Mouse (Mus musculus) retina, embryonic 14.5 days (tissue): Measurements from ENCODE around the gene Trp63.

ENCODE experiments used
- DNase-seq: peaks from one replicate; pipeline ENCODE4 v3.0.0-alpha.2; 2015; ENCODE audit warnings: low spot score

Gene Trp63

DNA sequence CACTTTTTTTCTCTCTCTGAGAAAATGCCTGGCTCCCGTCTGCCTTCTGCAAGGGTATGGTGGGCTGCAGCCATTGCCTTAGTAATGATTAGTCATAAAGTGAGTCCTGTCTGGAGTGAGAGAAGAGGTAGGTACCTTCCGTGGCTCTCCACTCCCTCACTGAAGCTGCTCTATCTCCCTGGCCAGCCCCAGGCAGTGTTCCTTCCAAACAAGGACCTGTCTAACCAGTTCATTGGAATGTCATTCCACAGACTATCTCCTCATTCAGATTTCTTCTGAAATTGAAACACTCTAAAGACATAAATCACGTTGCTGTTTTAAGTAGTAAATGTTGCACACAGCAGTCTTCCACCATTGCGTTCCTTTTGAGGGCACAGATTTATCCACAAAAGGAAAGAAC is 96.4 kb downstream of the Trp63 start:
- DNase-seq: no peak

GRCm38 (mm10) chr16:25784246-25784645 is 100.7 kb downstream of the Trp63 start:
- DNase-seq: no peak

GRCm38 (mm10) chr16:25786457-25786856 is 102.9 kb downstream of the Trp63 start:
- DNase-seq: no peak

DNA sequence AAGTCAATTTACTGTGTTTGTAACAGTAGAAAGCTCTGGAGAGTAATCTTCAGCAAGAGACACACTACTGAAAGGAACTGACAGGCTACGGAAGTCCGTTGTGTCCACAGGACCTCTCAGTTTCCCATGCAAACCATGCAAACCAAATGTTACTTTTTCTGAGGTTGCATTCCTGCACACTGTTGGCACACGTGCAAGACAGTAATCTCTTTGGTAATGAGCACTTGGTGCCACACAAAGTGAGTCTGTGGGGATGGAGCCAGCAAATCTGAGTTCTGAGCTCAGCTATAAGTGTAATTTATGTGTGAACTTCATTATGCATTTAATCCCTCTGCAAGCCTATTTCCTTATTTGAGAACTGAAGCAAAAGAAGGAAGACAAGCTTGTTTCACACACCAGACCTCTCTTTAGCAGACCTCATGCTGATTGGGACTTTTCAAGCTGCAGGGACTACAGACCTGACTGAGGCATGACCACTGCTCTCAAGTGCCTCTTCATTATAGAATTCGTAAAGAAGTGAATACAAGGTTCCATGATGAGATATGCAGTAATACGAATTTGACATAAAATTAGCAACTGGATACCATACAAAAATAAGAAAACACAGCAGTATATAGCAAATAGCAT is 109.2 kb downstream of the Trp63 start:
- DNase-seq: no peak

DNA sequence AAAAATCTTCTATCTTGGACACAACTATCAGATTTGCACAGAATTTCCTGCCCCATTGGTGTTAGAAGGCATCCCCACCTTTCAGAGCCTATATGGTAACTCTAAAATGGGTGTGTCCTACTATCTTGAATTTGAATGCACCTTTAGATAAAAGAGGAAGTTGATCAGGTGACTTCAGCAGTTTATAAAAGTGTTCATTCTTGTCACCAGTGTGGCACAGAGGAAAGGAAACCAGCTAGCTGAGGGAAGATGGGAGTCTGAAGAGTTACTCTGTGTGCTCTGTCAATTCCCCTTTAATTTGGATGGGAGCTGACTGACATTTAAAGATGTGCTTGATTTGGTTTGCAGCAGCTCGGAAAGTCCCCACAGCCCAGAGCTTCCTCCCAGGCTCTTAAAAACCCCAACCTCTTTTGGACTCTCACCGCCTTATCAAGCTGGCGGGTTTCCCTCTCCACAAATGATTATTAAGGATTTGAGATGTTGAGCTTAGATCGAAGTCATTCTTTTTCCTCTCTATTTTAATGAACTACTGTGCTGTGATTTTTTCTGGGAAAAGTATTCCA is 114.2 kb downstream of the Trp63 start:
- DNase-seq: no peak

DNA sequence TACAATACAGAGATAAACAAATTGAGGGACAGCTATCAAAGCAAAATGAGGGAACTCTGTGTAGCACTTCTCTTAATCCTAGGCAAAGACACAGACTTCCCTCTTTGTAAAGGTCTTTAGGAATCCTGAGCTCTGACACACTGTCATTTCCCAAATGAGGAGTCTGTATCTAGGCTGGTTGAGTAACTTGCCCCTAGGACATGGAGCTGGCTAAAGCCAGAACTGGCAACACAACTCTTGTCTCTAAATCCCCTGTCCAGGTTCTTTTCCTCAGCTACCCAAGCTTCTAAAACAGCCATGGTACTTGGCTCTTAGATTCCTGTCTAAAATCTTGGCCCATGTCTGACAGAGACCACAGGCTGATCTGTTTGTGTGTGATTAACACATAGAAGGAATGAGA is 116.1 kb downstream of the Trp63 start:
- DNase-seq: no peak

DNA sequence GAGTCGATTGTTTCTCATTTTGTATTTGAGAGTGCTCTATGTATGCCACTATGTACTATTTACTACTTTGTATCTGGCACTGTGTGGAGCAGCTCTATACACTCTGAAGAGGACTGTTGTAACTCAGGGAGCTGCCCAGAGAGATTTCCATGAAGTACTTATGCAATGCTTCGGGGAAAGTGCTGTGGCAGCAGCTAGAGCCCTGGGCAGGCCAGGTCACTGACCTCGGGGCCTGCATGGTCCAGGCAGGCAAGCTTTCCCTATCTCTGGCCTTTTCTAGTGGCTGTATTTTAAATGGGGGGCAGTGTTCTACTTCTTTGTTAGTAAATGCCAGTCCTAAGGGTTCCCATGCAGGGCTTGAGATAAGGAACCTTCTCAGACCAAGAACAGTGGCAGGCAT is 121.4 kb downstream of the Trp63 start:
- DNase-seq: no peak

DNA sequence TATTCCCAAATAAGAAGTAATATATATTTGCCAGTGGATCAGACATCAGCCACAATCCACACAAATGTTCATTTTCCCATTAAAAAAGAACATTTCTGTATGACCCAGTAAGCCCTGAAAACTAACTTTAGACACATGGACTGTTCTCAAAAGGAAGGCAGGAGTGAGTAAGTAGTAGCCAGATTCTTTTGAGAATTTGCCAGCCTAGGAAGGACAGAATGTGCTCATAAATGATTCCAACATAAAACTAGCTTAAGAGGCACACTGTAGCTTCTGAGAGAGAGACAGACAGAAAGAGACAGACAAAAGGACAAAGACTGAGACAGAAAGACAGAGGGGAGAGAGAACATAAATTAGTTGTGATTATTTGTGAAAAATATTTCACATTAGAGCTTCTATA is 123.6 kb downstream of the Trp63 start:
- DNase-seq: no peak

DNA sequence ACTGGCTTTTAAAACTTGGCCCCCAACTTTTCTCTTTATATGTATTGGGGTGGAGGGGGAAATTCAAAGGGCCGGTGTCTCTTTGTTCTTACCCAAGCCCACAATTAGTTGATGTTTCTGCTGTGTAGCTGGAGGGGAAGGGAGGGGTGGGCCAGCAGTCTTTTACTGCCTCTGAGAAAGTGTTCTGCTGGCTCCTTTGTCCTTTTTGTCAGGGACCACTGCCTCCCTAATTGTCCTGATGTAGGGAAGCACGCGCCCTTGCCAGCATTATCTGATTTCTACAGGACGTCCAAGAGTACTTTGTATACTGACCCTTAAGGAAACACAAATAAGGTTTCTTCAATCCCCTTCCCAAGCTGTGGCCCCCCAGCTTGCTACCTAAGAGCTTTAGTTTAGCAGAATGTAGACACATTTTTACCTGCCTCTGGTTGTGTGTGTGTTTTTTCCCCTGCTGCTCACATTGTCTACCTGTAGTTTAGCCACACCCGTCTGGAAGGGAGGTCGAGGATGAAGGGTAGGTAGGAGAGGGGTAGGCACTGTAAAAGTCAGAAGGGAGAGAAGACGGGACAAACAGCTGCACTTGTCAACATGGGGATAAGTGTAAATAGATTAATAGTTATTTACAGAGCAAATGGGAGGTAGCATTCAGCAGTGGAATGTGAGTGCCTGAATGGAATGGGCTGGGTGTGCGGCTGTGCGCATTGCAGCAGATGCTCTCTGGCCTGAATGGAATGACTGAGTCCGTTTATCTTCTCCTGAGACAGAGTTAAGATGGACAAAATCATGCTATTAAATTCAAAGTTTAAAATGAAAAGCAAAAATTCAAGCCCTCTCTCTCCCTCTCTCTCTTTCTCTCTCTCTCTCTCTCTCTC is 134.4 kb downstream of the Trp63 start:
- DNase-seq: peak; percentile 25

GRCm38 (mm10) chr16:25826016-25826415 is 142.5 kb downstream of the Trp63 start:
- DNase-seq: no peak

- no peak for DNase-seq
These were observed 149.0 kb downstream of the Trp63 start for GRCm38 (mm10) chr16:25832576-25832975.

- DNase-seq: no peak
These were observed 151.7 kb downstream of the Trp63 start for GRCm38 (mm10) chr16:25835301-25835700.

- no peak for DNase-seq
These were observed 152.2 kb downstream of the Trp63 start for GRCm38 (mm10) chr16:25835723-25836122.

GRCm38 (mm10) chr16:25842996-25843395 is 159.4 kb downstream of the Trp63 start:
- DNase-seq: no peak

DNA sequence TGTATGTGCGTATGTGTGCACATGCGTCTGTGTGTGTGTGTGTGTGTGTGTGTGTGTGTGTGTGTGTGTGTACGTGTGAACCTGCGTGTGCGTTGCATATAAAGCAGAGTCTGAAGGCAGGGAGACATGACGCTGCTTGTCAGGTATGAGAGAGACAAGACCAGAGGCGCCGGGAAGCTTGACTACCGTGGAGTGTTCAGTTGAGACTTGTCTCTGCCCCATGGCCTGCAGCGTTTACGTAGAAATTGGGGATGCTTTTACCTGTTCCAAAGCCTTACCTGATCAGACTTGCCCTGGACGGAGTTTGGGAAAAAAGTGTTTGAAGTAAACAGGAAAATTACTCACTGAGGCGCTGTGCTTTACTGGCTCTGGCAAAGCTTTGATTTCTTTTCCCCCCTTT is 160.1 kb downstream of the Trp63 start:
- no peak for DNase-seq

DNA sequence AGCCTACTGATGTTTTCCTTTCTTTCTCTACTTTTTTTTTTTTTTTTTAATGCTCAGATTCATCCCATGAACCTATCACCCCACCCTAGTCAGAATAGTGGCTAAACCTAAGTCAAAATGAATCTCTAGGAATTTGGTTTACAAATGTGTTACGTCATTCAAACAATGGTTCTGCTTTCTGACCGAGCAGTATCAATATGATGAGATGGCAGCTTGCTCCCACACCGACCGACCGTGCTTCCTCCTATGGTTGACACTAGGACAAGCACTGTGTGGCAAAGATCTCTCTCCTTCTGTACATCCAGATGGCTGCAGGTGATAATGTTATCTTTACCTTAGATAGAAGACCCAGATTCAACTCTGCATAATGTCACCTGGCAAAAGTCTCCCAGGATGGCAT is 163.0 kb downstream of the Trp63 start:
- DNase-seq: no peak

- DNase-seq: no peak
These were observed 164.9 kb downstream of the Trp63 start for GRCm38 (mm10) chr16:25848474-25848873.

- no peak for DNase-seq
These were observed 166.3 kb downstream of the Trp63 start for GRCm38 (mm10) chr16:25849593-25850464.

DNA sequence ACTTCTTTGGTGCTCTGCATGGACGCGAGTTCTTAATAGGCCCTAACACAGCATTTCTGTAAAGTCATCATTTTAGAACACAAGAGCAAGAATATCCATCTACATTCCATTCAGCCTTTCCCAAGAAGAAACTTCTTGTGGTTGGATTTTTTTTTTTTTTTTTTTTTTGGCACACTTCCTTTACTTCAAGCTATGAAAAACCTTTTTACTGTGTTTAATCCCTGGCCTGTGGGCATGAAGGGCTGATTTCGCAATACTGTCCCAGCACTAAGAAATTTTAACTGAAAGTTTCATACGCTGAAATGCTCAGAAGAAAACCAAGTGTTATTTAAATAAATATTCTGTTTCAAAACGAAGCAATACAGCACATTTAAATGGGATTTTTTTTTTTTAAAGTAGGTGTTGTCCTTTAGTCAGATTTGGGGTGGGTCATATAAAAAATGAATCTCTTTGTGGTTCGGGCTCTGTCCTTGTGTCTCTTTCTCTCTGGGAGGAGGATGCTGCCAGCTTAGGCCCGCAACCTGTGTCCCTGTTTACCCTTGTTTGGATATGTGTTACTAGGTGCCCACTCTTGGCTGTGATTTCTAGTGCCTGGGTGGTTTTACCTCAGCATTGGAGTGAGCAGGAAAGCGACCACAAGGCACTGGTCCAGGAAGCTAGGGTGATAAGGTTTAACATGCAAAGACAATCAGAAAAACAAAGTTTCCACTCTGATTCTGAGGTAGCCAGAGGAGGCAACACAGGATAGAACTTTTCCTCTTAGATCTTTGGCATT is 177.4 kb downstream of the Trp63 start:
- no peak for DNase-seq

DNA sequence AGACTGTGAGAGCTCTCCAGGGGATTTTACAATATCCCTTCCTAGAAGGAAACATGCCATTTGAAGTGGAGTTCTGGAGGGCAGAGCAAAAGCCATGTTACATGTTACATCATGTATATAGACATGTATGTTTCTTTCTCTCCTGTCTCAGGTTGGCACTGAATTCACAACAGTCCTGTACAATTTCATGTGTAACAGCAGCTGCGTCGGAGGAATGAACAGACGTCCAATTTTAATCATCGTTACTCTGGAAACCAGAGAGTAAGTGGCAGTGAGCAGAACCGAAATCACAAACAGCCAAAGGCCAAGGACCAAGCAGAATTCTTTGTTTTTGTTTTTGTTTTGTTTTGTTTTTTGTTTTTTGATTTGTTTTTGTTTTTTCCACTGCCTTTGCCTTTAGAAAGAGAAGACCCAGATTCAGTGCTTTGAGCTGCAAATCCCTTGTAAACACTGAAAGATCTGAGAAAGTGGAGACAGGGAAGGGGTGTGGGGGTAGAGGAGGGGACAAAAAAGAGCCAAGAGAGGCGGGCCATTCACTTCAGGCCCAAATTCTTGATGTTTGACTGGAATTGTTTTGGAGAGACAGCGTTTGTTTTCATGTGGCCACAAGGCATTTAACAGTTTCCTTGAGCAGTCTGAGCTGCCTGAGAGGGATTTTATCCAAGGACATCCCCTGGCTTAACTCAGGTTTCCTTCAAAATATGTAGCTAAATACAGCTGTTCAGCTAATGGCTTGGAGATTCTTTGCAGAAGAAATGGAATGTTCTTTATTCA is 181.7 kb downstream of the Trp63 start:
- no peak for DNase-seq

- no peak for DNase-seq
These were observed 187.9 kb downstream of the Trp63 start for GRCm38 (mm10) chr16:25871503-25871902.
